Mouse (Mus musculus): Measurements from ENCODE around the gene Tulp3.
A peak's percentile ranks its signal among the peaks of the same experiment; 100 is the strongest.

GRCm38 (mm10) chr6:128334397-128335124 lies 21.1 kb downstream of the Tulp3 start:
- TF ChIP-seq CTCF (IDR thresholded peaks at IDR 0.05; ENCODE audit: insufficient read depth, low read depth, low read length) (peak; percentile 43; the same call in 1 of the 2 replicates), POLR2A (IDR thresholded peaks at IDR 0.05; ENCODE audit: insufficient read depth, low read depth, low read length) (no peak)

All from olfactory bulb, adult 2 months (tissue).